Mouse (Mus musculus) E14TG2a.4 (cell line): ENCODE results near the gene Fyn.

Source experiments
- H3K27me3 ChIP-seq: 2 replicates; pipeline ENCODE4 v1.6.1; 2014; ENCODE audit warnings: low read length, control low read depth; ENCODE audit not compliant: insufficient read depth
- H3K36me3 ChIP-seq: 2 replicates; pipeline ENCODE4 v1.6.1; 2014; ENCODE audit warnings: low read length, control low read depth; ENCODE audit not compliant: insufficient read depth
- H3K4me1 ChIP-seq: replicated peaks from 2 replicates; pipeline ENCODE4 v1.6.1; 2014; ENCODE audit warnings: low read depth, low read length, control low read depth
- H3K4me3 ChIP-seq: replicated peaks from 2 replicates; pipeline ENCODE4 v1.5.1; 2014; ENCODE audit warnings: mild to moderate bottlenecking, low read length
- H3K9me3 ChIP-seq: 2 replicates; pipeline ENCODE4 v1.6.1; 2014; ENCODE audit warnings: low read length, control low read depth
- CTCF ChIP-seq: conservative IDR thresholded peaks from 2 replicates; pipeline ENCODE4 v1.5.1; 2014; ENCODE audit warnings: low read length
- NANOG ChIP-seq: IDR thresholded peaks from 2 replicates; pipeline ENCODE4 v1.6.1; 2014; ENCODE audit warnings: borderline replicate concordance, low read length, mixed read lengths
- POU5F1 ChIP-seq: IDR thresholded peaks from 2 replicates; pipeline ENCODE4 v1.6.1; 2014; ENCODE audit warnings: low read length, borderline replicate concordance

The Fyn gene

GRCm38 (mm10) chr10:39424643-39425042 lies 56.0 kb downstream of the Fyn start:
- Histone ChIP-seq H3K4me3 (no peak overlapping the region), H3K4me1 (peaks cover 29% of the 10 kb centered on the region), H3K9me3 (no peaks in the 10 kb centered on the region), H3K27me3 (no peaks in the 10 kb centered on the region; the same call in 1 of the 2 replicates), H3K36me3 (no peaks in the 10 kb centered on the region)
- TF ChIP-seq POU5F1 (no peak), NANOG (no peak)

GRCm38 (mm10) chr10:39426033-39426432 lies 57.4 kb downstream of the Fyn start:
- no peak overlapping the region for H3K4me3 ChIP-seq
- no peaks in the 10 kb centered on the region for H3K9me3 ChIP-seq
- peaks cover 24% of the 10 kb centered on the region for H3K4me1 ChIP-seq
- H3K36me3 ChIP-seq, result no peaks in the 10 kb centered on the region
- H3K27me3 ChIP-seq, result no peaks in the 10 kb centered on the region; the same call in 1 of the 2 replicates
- TF ChIP-seq POU5F1, result no peak
- peak; percentile 98 for TF ChIP-seq NANOG

GRCm38 (mm10) chr10:39426833-39427490 lies 58.3 kb downstream of the Fyn start:
- TF ChIP-seq POU5F1 (no peak), CTCF (no peak), NANOG (no peak)
- Histone ChIP-seq H3K4me1 (peaks cover 22% of the 10 kb centered on the region), H3K27me3 (no peaks in the 10 kb centered on the region; the same call in 1 of the 2 replicates), H3K4me3 (no peak overlapping the region), H3K36me3 (no peaks in the 10 kb centered on the region), H3K9me3 (no peaks in the 10 kb centered on the region)

GRCm38 (mm10) chr10:39429661-39430060 lies 61.0 kb downstream of the Fyn start:
- no peaks in the 10 kb centered on the region for H3K9me3 ChIP-seq
- TF ChIP-seq CTCF (no peak), NANOG (no peak), POU5F1 (no peak)
- H3K4me1 ChIP-seq, result peaks cover 22% of the 10 kb centered on the region
- H3K27me3 ChIP-seq, result no peaks in the 10 kb centered on the region; the same call in 1 of the 2 replicates
- H3K4me3 ChIP-seq, result no peak overlapping the region
- H3K36me3 ChIP-seq, result no peaks in the 10 kb centered on the region

GRCm38 (mm10) chr10:39430074-39430764 lies 61.6 kb downstream of the Fyn start:
- H3K4me3 ChIP-seq, result no peak overlapping the region
- no peaks in the 10 kb centered on the region for H3K27me3 ChIP-seq
- no peaks in the 10 kb centered on the region for H3K9me3 ChIP-seq
- no peaks in the 10 kb centered on the region for H3K36me3 ChIP-seq
- peaks cover 22% of the 10 kb centered on the region for H3K4me1 ChIP-seq
- TF ChIP-seq POU5F1, result no peak
- no peak for TF ChIP-seq CTCF
- TF ChIP-seq NANOG, result no peak

- no peaks in the 10 kb centered on the region for H3K27me3 ChIP-seq
- H3K4me1 ChIP-seq, result peaks cover 14% of the 10 kb centered on the region
- H3K9me3 ChIP-seq, result no peaks in the 10 kb centered on the region
- TF ChIP-seq CTCF (no peak), POU5F1 (no peak), NANOG (no peak)
- H3K36me3 ChIP-seq, result no peaks in the 10 kb centered on the region
- H3K4me3 ChIP-seq, result no peak overlapping the region
These were observed 62.6 kb downstream of the Fyn start for GRCm38 (mm10) chr10:39431265-39431664.

- no peak for TF ChIP-seq POU5F1
- TF ChIP-seq NANOG, result no peak
- TF ChIP-seq CTCF, result no peak
- H3K9me3 ChIP-seq, result no peaks in the 10 kb centered on the region
- no peak overlapping the region for H3K4me3 ChIP-seq
- no peaks in the 10 kb centered on the region for H3K27me3 ChIP-seq
- no peaks in the 10 kb centered on the region for H3K36me3 ChIP-seq
- 0 out of 2 replicates have a peak, but pooled peaks cover 3% of the 10 kb centered on the region for H3K4me1 ChIP-seq
These were observed 64.3 kb downstream of the Fyn start for GRCm38 (mm10) chr10:39432648-39433568.

GRCm38 (mm10) chr10:39433893-39434292 lies 65.2 kb downstream of the Fyn start:
- H3K27me3 ChIP-seq, result no peaks in the 10 kb centered on the region
- no peak overlapping the region for H3K4me3 ChIP-seq
- TF ChIP-seq CTCF (no peak), NANOG (no peak), POU5F1 (no peak)
- no peaks in the 10 kb centered on the region for H3K9me3 ChIP-seq
- 0 out of 2 replicates have a peak, but pooled peaks cover 10% of the 10 kb centered on the region for H3K4me1 ChIP-seq
- H3K36me3 ChIP-seq, result no peaks in the 10 kb centered on the region
